Mouse (Mus musculus) heart, embryonic 10.5 days (tissue): ENCODE measurements around the gene Cdc40. TPM values are rescaled to one million over a fixed set of nuclear protein-coding genes. Genes with fewer than 3 reads are reported as not detected.
A peak's percentile ranks its signal among the peaks of the same experiment; 100 is the strongest.

Experiments used
- DNase-seq: peaks from one replicate; pipeline ENCODE4 v3.0.0-alpha.2; 2017; ENCODE audit warnings: low spot score
- H3K27ac ChIP-seq: fragments of 300-500 bp; sonication (generic); 2 replicates; pipeline ENCODE4 v1.5.1; 2016; ENCODE audit warnings: mild to moderate bottlenecking
- H3K27me3 ChIP-seq: fragments of 300-500 bp; sonication (generic); 2 replicates; pipeline ENCODE4 v1.6.1; 2016; ENCODE audit warnings: mild to moderate bottlenecking; ENCODE audit not compliant: poor library complexity, insufficient read depth, severe bottlenecking
- H3K36me3 ChIP-seq: fragments of 300-500 bp; sonication (generic); 2 replicates; pipeline ENCODE4 v1.6.1; 2016; ENCODE audit warnings: mild to moderate bottlenecking, moderate library complexity
- H3K4me1 ChIP-seq: fragments of 300-500 bp; sonication (generic); 2 replicates; pipeline ENCODE4 v1.6.1; 2016; ENCODE audit warnings: mild to moderate bottlenecking
- H3K4me3 ChIP-seq: fragments of 300-500 bp; sonication (generic); 2 replicates; pipeline ENCODE4 v1.5.1; 2016; ENCODE audit warnings: mild to moderate bottlenecking, moderate library complexity
- H3K9me3 ChIP-seq: fragments of 300-500 bp; sonication (generic); 2 replicates; pipeline ENCODE4 v1.6.1; 2016; ENCODE audit warnings: mild to moderate bottlenecking, moderate library complexity
- WGBS: fragments of 180-500 bp; shearing (Covaris S2); methylation state at CpG from one replicate; pipeline ENCODE4 v1.1.7; 2016; 5-methylcytosine and 5-hydroxymethylcytosine counted together
- polyA plus RNA-seq: library from polyadenylated mRNA; unstranded; fragments of >200 nt; fragmentation: Nextera tagmentation; extraction: Ambion mirVana; gene quantifications from 2 replicates; pipeline ENCODE4 v1.2.1, GENCODE M21; 2016

Gene Cdc40
- polyA plus RNA-seq: 27.3 and 31.7 TPM in 2 replicates

DNA sequence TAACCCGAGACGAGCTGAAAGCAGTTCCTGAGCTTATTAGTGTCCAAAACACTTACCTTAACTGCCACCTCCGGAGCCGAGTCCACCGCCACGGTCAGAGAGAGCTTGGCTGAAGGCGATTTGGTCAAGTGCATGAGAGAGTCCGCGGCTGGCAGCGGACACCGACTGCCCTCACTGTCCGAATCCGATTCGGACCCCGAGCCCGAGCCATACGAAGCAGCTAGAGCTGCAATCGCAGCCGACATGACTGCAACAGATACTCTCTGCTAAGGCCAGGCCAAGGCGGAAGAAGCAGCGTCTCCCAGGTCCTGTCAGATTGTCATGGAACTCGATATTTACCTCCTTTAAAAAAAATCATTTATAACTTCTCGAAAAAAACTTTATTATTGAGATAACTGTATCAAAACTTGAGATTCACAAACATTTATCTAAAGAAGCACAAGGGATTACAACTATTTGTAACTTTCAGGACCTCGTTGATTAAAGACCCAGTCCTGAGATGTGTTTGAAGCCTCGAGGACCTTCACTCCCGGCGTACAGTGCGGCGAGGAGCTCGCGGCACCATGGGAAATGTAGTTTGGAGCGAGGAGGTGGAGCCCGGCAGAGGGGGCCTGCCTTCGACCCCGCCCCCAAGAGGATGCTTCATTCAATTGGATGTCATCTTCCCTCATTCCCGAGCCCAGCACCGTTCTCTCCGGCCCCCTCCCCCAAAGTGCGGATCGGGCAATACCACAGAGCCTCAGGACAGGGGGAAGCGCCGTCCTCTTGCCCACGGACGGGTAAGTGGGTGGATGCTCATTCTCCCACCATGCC is at the start of gene Cdc40, which contains the start of gene Wasf1:
Cdc40 (minus strand) TSS at position 481 of the 813 bp plus-strand sequence.
Wasf1 (plus strand) TSS at position 645 of the 813 bp plus-strand sequence.
- Histone ChIP-seq H3K27me3 (no peaks in the 10 kb centered on the region), H3K4me3 (peak within 1 kb of the TSS; percentile 92), H3K36me3 (no peaks in the 10 kb centered on the region), H3K27ac (peak within 1 kb of the TSS; percentile 99), H3K4me1 (peaks cover 32% of the 10 kb centered on the region), H3K9me3 (no peaks in the 10 kb centered on the region)
- under 1% methylated on average over 44 of the region's 44 CpGs for WGBS
- peak; percentile 98 for DNase-seq

DNA sequence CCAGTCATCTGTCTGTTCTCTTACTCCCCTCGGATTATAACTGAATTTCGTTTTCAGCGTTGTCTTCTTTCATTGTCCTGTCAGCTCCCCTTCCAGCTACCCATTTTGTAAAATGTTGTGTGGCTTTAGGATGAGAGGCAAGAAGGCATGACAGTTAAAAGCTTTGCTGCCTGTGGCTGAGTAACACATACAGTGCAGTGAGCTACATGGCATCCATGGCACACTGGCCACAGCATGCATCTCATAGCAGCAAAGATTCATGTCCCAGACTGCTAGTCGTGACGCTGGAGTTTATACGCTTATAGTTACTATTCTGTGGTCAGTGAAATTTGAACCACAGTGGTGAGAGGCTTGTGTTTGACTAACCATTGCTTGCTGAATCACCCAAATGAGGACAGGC is 36.4 kb upstream of the Cdc40 start:
- Histone ChIP-seq H3K27me3 (no peaks in the 10 kb centered on the region), H3K36me3 (peaks cover 9% of the 10 kb centered on the region), H3K27ac (no peak overlapping the region), H3K9me3 (no peaks in the 10 kb centered on the region), H3K4me3 (no peak overlapping the region), H3K4me1 (no peaks in the 10 kb centered on the region)
- 90% methylated on average over 6 of the region's 6 CpGs for WGBS
- DNase-seq: no peak

DNA sequence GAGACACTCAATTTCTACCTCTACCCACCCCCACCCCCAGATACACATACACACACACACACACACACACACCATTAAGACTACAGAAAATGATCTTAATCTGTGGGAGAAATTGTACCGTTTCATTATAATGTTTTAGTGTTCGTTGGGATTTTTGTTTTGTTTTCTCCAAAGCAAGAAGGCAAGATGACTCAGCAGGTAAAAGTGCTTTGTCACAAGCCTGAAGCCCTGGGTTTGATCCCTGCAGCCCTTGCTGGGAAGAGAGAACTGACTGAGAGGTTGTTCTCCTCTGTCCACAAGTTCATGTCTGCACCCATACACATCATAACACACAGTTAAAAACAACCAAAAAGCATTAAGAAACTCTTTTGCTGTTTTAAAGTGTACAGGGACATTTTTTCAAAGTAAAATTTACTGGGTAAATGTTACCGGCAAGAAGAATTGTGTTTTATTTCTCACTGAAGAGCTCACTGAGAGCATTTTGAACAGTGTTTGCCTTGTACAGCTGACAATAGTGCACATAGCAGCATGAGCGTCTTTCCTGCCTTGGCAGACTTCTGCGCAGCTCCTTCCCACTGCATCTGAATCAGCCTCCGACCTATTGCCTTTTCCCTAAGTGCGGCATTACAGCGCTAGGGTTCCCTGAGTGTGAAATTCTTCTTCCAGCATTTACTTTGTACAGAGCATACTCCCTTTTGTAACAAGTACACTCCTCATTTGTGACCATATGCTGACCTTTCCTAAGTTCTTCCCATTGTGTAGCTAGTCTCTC is 35.7 kb upstream of the Cdc40 start:
- Histone ChIP-seq H3K27ac (no peak overlapping the region), H3K9me3 (no peaks in the 10 kb centered on the region), H3K4me3 (no peak overlapping the region), H3K36me3 (peaks cover 9% of the 10 kb centered on the region), H3K27me3 (no peaks in the 10 kb centered on the region), H3K4me1 (no peaks in the 10 kb centered on the region)
- 90% methylated on average over 8 of the region's 8 CpGs for WGBS
- DNase-seq: no peak

- Histone ChIP-seq H3K27me3 (no peaks in the 10 kb centered on the region), H3K36me3 (0 out of 2 replicates have a peak, but pooled peaks cover 4% of the 10 kb centered on the region), H3K27ac (no peak overlapping the region), H3K4me3 (no peak overlapping the region), H3K4me1 (peaks cover 10% of the 10 kb centered on the region; the same call in 1 of the 2 replicates), H3K9me3 (no peaks in the 10 kb centered on the region)
- 82% methylated on average over 2 of the region's 2 CpGs for WGBS
- DNase-seq: no peak
Measured at GRCm38 (mm10) chr10:40915240-40915639, 32.1 kb upstream of the Cdc40 start.

DNA sequence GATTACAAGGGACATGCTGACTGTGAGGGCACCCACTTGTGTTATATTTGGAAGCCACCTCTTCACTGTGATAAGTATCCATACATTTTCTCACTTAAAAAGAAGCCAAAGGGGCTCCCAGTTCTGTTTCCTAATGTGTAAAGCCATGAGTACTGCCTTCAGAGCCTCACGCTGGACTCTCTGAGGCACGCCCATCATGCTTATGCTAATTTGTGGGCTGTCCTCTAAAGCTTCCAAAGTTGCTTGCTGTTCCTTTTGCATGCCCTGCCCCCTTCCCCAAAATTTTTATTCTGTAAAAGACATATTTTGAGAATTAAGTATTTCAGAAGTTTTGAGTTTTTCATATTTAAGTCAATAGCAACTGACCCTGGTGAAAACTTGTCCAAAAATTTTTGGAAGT is 27.7 kb upstream of the Cdc40 start:
- H3K27me3 ChIP-seq: no peaks in the 10 kb centered on the region
- H3K27ac ChIP-seq: no peak overlapping the region
- DNase-seq: no peak
- H3K9me3 ChIP-seq: no peaks in the 10 kb centered on the region
- peak overlapping the region; percentile 24 for H3K4me3 ChIP-seq
- peaks cover 20% of the 10 kb centered on the region for H3K4me1 ChIP-seq
- H3K36me3 ChIP-seq: 0 out of 2 replicates have a peak, but pooled peaks cover 4% of the 10 kb centered on the region
- 42% methylated on average over 2 of the region's 2 CpGs for WGBS

GRCm38 (mm10) chr10:40908580-40908979 is 25.5 kb upstream of the Cdc40 start:
- Histone ChIP-seq H3K36me3 (0 out of 2 replicates have a peak, but pooled peaks cover 4% of the 10 kb centered on the region), H3K27ac (no peak overlapping the region), H3K27me3 (no peaks in the 10 kb centered on the region), H3K9me3 (no peaks in the 10 kb centered on the region), H3K4me3 (no peak overlapping the region), H3K4me1 (peaks cover 20% of the 10 kb centered on the region)
- 40% methylated on average over 2 of the region's 2 CpGs for WGBS
- no peak for DNase-seq

DNA sequence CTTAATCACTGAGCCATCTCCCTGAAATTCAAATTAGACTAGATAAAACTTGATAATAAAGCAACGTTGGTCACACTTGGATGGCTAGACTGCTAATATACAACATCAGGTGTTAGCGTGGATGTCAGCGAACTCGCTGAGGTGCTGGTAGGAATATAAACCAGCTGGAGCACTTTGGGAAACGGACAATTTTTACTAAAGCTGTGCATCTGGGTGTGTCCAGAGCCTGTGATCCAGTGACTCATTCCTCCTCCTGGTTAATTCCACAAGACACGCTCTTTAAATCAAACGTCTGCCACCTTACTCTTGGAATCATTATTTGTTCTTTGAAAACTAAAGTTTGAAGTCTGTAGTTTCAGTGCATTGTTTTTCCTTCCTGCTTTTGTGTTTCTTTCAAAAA is 23.7 kb upstream of the Cdc40 start:
- 87% methylated on average over 7 of the region's 7 CpGs for WGBS
- Histone ChIP-seq H3K4me1 (peaks cover 25% of the 10 kb centered on the region), H3K27ac (no peak overlapping the region), H3K36me3 (no peaks in the 10 kb centered on the region), H3K4me3 (no peak overlapping the region), H3K27me3 (no peaks in the 10 kb centered on the region), H3K9me3 (no peaks in the 10 kb centered on the region)
- DNase-seq: no peak

- H3K36me3 ChIP-seq: no peaks in the 10 kb centered on the region
- H3K27ac ChIP-seq: no peak overlapping the region
- H3K4me1 ChIP-seq: peaks cover 18% of the 10 kb centered on the region
- DNase-seq: no peak
- H3K27me3 ChIP-seq: no peaks in the 10 kb centered on the region
- no peak overlapping the region for H3K4me3 ChIP-seq
- no peaks in the 10 kb centered on the region for H3K9me3 ChIP-seq
- 52% methylated on average over 1 of the region's 1 CpGs for WGBS
Measured at GRCm38 (mm10) chr10:40906131-40906530, 23.0 kb upstream of the Cdc40 start.

- DNase-seq: no peak
- Histone ChIP-seq H3K9me3 (no peaks in the 10 kb centered on the region), H3K4me1 (peaks cover 5% of the 10 kb centered on the region; the same call in 1 of the 2 replicates), H3K27me3 (no peaks in the 10 kb centered on the region), H3K4me3 (no peak overlapping the region), H3K27ac (no peak overlapping the region), H3K36me3 (no peaks in the 10 kb centered on the region)
- WGBS: 91% methylated on average over 4 of the region's 4 CpGs
Measured at GRCm38 (mm10) chr10:40901786-40902185, 18.7 kb upstream of the Cdc40 start.

GRCm38 (mm10) chr10:40896656-40897055 is 13.5 kb upstream of the Cdc40 start:
- Histone ChIP-seq H3K27me3 (no peaks in the 10 kb centered on the region), H3K36me3 (no peaks in the 10 kb centered on the region), H3K4me1 (0 out of 2 replicates have a peak, but pooled peaks cover 2% of the 10 kb centered on the region), H3K4me3 (no peak overlapping the region), H3K27ac (no peak overlapping the region), H3K9me3 (no peaks in the 10 kb centered on the region)
- no peak for DNase-seq
- WGBS: 75% methylated on average over 5 of the region's 5 CpGs

DNA sequence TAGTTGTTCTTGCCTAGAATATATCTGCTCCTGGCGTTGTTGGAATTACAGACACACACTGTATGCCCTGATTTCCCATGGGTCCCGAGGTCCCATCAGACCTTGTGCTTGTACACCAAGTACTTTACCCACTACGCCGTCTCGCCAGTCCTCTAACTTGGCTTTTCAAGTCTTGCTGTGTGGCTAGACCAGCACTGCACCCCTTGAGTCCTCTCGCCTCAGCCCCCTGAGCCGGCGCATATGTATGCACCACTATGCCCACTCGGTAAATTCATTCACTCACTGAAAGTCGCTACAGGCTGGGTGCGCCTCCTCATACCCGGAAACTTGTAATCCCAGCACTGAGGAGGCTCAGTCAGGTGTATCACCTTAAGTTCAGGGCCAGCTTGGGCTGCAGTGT is 12.7 kb upstream of the Cdc40 start:
- Histone ChIP-seq H3K27me3 (no peaks in the 10 kb centered on the region), H3K4me3 (no peak overlapping the region), H3K27ac (no peak overlapping the region), H3K9me3 (no peaks in the 10 kb centered on the region), H3K36me3 (no peaks in the 10 kb centered on the region), H3K4me1 (0 out of 2 replicates have a peak, but pooled peaks cover 2% of the 10 kb centered on the region)
- 90% methylated on average over 12 of the region's 12 CpGs for WGBS
- DNase-seq: no peak

- H3K4me1 ChIP-seq: no peaks in the 10 kb centered on the region
- no peaks in the 10 kb centered on the region for H3K9me3 ChIP-seq
- H3K36me3 ChIP-seq: no peaks in the 10 kb centered on the region
- 85% methylated on average over 4 of the region's 4 CpGs for WGBS
- H3K4me3 ChIP-seq: no peak overlapping the region
- H3K27me3 ChIP-seq: no peaks in the 10 kb centered on the region
- no peak overlapping the region for H3K27ac ChIP-seq
- no peak for DNase-seq
Measured at GRCm38 (mm10) chr10:40889146-40889545, 6.0 kb upstream of the Cdc40 start.

GRCm38 (mm10) chr10:40887316-40887715 is 4.2 kb upstream of the Cdc40 start:
- WGBS: 90% methylated on average over 2 of the region's 2 CpGs
- H3K27ac ChIP-seq: no peak overlapping the region
- no peak for DNase-seq
- H3K4me1 ChIP-seq: no peaks in the 10 kb centered on the region
- H3K4me3 ChIP-seq: no peak overlapping the region
- H3K9me3 ChIP-seq: no peaks in the 10 kb centered on the region
- H3K27me3 ChIP-seq: no peaks in the 10 kb centered on the region
- no peaks in the 10 kb centered on the region for H3K36me3 ChIP-seq
